Mouse (Mus musculus): ENCODE measurements around the gene Vmn1r235.

DNA sequence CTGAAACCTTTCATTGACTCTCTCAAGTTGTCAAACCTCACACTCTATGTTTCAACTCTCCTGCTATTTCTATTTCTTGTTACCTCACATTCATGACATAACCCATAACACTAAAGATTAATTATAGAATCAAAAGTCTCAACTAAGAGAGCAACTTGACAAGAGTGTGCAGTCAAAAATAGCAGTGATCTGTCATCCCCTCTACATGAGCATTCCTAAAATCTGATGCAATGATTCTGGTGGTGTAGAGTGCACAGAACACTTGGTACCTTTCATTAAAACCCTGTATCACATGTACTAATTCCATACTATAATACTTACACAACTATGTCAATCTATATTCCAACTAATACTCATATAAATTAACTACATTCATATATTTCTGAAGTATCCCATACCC is 33.5 kb downstream of the Vmn1r235 start:
- TF ChIP-seq NRF1 (IDR thresholded peaks at IDR 0.05; ENCODE audit: insufficient read depth, low read depth, low read length, poor library complexity, severe bottlenecking) (no peak), POLR2AphosphoS5 (IDR thresholded peaks at IDR 0.05; ENCODE audit: borderline replicate concordance, low read depth, low read length) (no peak), CTCF (IDR thresholded peaks at IDR 0.05 in 2 of 3, conservative IDR thresholded peaks at IDR 0.05 in 1 of 3; ENCODE audit: control insufficient read depth in 1 of 3, insufficient read depth in 1 of 3, low read depth in 2 of 3, low read length in 3 of 3, poor library complexity in 1 of 3, severe bottlenecking in 1 of 3) (no peak), POLR2A (IDR thresholded peaks at IDR 0.05; ENCODE audit: control insufficient read depth in 1 of 2, insufficient read depth in 1 of 2, low read depth in 1 of 2, low read length in 2 of 2, poor library complexity in 1 of 2) (no peak), MAFK (IDR thresholded peaks at IDR 0.05; ENCODE audit: borderline replicate concordance, low read depth, low read length) (no peak), SIN3A (IDR thresholded peaks at IDR 0.05; ENCODE audit: low read length) (no peak), CHD2 (IDR thresholded peaks at IDR 0.05; ENCODE audit: low read length) (no peak), MAX (IDR thresholded peaks at IDR 0.05; ENCODE audit: low read length) (no peak), TCF12 (IDR thresholded peaks at IDR 0.05; ENCODE audit: low read depth, low read length) (no peak), EP300 (IDR thresholded peaks at IDR 0.05; ENCODE audit: low read depth in 1 of 2, low read length in 2 of 2) (no peak), ZKSCAN1 (IDR thresholded peaks at IDR 0.05; ENCODE audit: low read depth, low read length) (no peak)
